Mouse (Mus musculus) embryo, embryonic 11.5 days (tissue): ENCODE measurements around the gene Sh3bp5.
"Not testable (repeated sequence)": the region's sequence is repeated elsewhere in the genome, so short reads cannot be mapped to it uniquely, and the experiment has no call there.

Experiments
- DNase-seq: peaks from one replicate; pipeline ENCODE4 v3.0.0-alpha.2; 2012; ENCODE audit warnings: low read depth, low spot score

Sh3bp5 gene

DNA sequence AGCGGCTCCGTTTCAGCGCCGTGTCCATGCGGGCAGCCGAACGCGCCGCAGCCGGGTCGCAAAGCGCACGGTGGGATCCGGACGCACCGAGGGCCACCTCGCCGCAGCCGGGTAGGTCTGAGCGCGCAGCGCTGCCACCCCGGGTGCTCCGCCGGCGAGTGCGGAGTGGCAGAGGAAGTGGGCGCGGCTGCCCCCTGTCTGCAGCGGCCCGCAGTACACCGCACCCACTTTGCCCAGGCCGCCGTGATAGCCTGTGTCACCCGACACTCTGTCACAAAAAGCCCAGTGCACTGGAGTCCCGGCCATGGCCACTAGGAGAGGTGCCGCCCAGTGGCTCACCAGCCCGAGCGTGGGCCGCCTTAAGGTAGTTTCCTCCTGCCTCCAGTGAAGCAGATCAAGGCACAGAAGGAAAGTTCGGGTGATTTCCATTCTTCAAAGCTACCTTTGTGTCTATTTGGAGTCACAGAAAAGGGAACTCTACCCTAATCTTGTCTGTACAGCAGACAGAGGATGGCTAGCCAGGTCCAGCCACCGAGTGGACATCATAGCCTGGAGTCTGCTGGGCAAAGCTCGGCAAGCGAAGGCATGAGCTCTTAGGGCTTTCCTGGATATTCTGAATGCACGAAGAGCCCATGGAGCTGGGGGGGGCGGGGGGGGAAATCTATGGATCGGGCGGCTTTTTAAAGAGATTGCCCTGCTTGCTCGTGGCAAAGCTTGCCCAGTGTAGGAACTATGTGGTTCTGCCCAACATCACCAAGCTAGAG, at the start of gene Sh3bp5:
Gene Sh3bp5, minus strand, starts transcription at position 149 of the 764 bp plus-strand sequence.
- peak; percentile 81 for DNase-seq

DNA sequence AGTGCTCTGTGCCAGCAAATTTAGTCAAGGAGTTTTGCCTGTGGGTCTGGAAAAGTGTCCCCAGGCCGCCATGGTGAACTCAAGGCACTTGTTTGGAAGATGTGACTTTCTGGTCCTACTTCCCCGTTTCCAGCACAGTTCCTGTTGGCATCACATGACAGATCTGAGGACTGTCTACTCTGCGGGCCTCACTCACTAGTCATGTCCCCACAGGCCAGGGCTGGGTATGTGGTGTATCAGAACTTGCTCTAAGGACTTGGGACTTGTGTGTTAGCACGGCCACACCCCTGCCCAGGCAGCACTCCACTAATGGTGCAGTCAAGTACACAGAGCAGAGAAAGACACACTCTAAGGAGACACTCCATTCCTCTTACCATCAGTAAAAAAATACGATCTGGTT, 46.5 kb upstream of the Sh3bp5 start:
- DNase-seq, result no peak

DNA sequence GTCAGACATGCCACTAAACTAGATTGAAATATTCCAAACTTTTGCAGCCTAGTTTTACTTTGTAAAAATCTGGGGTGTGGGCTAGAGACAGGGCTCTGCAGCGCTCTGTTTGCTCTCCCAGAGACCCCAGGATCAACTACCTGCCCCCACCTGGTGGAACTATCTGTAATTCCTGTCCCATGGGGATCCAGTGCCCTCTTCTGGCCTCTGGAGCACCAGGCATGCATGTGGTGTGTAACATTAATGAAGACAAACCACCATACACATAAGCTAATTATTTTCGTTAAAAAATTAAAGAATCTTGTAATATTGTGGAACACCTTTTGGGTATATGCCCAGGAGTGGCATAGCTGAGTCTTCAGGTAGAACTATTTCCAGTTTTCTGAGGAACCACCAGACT, 37.4 kb upstream of the Sh3bp5 start:
- DNase-seq, result no peak

DNA sequence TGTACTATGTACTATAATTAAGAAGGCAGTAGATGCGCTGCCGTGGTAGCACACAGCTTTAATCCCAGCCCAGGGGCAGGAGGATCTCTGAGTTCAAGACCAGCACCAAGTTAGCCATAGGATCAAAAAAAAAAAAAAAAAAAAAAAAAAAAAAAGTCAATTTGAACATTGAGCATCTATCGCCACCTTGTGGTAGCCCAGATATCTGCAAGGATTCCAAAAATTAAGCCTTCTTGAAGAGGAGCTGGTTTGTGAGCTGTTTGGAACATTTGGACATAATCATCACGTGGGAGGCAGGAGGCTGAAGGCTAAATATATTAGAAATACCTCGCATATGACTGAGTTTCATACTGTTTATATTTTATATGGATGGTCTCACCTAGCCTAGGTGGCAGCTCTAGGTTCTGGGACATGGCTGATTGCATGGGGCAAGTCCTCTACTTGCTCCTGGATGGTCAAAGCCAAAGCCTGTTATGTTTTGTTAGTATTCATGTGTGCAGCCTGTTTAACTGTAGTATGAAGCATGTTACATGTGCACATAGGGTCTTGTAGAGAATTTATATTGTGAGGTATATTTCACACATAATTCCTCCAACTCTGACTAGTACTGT, 36.7 kb upstream of the Sh3bp5 start:
- DNase-seq, result peak; percentile 54

DNA sequence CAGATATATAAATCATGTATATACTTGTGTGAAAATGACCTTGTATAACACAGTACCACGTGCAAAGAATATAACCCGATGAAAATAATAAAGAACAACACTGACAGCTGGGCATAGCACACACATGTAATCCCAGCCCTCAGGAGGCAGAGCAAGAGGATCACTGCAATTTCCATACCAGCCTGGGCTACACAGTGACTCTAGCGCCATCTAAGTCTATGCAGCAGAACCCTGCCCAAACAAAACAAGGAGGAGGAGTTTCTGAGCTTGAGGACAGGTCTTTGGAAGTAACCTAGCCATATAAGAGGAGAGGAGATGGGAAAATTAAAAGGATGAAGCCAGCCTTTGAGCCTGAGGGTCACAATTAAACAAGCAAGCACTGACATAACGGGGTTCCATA, 33.8 kb upstream of the Sh3bp5 start:
- no peak for DNase-seq

DNA sequence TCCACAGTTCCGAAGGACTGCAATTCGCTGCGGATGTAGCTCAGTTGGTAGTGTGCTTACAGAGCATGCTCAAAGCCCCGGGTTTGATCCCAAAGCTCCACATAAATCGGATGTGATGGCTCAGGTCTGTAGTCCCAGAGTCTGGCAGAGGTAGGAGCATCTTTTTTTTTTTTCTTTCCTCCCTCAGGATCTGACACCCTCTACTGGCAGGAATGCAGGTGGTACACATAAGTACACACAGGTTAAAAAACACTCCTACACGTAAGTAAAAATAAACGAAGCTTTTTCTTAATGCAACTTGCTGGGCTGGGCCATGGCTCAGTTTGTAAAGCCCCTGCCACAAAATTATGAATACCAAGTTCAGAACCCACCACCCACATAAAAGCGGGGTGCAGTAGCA, 28.3 kb upstream of the Sh3bp5 start:
- no peak for DNase-seq

DNA sequence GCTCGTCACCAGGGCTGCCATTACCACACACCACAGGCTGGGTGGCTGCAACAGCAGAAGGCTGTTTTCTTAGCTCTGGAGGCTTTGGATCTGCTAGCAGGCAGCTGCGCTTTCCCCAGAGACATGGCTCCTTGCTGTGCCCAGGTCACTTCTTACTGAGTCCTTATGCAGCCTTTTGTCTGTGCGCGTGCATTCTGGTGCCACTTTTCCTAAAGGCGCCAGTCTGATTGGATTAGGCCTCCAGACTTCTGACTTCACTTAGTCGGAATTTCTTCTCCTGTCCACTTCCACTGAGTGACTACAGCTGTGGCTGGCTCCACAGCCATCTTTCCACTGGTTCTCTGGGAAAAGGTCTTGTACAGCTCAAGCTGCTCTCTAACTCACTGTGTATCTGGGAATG, 27.0 kb upstream of the Sh3bp5 start:
- DNase-seq, result no peak

DNA sequence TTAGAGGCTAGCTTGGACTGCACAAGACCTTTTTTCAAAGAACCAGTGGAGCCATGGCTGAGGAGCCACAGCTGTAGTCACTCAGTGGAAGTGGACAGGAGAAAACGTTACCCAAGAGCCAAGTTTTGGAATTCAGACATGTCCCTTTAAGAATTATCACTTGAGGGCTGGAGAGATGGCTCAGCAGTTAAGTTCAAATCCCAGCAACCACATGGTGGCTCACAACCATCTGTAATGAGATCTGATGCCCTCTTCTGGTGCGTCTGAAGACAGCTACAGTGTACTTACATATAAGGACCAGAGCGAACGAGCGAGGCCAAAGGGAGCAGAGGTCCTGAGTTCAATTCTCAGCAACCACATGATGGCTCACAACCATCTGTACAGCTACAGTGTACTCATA, 26.3 kb upstream of the Sh3bp5 start:
- DNase-seq, result not testable (repeated sequence)

DNA sequence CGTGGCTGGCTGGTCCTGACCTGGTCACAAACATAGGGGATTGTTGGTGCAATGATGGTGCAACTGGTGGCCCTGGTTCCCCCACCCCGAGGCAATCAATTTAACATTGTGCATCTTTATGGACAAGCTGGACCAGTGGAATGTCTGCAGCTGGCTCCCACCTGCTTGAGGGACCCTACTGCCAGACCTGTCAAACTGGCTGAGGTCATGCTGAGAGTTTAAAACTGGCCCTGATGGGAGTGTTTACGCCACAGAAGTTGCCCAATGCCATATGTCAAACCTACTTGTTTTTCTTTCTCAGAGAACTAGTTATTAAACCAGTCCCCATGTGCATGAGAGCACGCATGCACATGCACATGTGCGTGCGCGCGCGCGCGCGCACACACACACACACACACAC, 22.1 kb upstream of the Sh3bp5 start:
- DNase-seq, result no peak

DNA sequence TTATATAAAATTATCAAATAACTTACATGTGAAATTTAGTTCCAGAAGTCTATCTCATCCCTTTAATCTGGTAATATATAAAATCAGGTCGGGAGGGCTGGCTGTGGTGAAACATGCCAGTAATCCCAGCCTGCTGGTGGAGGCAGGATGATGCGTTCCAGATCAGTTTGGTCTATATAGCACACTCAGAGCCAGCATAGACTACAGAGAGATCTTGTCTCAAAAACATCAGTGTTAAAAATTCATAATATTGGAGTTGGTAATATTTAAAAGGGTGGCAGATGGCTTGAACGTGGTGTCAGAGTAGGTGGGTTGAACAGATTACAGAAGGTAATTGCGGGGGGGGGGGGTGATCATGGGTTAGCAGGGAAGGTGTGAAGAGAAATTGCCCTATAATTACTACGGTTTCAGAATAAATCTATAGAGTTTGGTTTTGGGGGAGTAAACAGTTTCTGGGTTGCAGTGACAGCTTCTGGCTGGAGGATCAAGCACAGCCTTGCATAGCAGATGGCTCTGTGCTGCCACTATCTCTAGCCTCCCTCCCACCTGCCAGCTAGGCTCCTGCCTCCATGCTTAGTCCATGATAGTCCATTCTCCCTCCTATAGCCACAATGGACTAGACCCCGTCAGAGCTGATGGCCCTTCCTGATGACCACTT, 20.3 kb upstream of the Sh3bp5 start:
- no peak for DNase-seq

DNA sequence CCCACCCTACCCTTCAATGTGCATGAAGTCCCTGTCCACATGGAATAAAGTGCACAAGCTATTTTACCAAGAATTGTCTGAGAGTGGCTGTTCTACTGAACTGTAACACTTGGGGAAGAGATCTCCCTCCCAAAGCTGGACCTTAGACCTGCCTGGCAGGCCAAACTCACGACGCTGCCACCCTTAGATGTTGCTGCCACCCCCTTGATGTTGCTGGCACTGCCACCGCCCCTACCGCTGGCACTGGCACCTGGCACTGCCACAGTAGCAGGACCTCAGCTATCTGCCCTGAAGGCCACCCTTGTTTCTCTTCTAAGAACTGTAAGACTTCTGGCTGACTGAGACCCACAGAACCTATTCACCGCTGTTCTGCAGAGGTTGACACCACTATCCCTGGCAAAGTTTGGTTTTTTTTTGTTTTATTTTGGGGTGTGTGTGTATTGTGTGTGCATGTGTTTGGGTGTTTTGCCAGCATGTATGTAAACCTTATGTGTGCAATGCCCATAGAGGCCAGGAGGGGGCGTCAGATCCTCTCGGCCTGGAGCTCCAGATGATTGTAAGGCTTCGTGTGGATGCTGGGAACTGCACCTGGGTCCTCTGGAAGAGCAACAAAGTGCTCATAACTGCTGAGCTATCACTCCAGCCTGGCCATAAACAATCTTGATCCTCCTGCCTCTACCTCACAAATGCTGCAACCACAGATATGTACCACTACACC, 19.1 kb upstream of the Sh3bp5 start:
- no peak for DNase-seq

DNA sequence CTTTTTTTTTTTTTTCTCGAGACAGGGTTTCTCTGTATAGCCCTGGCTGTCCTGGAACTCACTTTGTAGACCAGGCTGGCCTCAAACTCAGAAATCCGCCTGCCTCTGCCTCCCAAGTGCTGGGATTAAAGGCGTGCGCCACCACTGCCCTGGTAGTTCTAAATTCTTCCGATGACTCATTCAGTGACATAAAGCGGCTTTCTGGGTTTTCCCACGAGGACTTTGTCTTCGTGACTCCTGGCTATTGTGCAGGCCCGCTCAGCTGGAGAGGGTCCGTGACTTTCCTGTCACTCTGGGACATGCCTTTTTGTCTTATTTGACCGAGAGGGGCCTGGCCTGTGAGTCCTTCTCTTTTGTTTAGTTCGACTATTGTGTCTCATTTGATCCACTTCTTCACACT, 18.1 kb upstream of the Sh3bp5 start:
- DNase-seq, result not testable (repeated sequence)

DNA sequence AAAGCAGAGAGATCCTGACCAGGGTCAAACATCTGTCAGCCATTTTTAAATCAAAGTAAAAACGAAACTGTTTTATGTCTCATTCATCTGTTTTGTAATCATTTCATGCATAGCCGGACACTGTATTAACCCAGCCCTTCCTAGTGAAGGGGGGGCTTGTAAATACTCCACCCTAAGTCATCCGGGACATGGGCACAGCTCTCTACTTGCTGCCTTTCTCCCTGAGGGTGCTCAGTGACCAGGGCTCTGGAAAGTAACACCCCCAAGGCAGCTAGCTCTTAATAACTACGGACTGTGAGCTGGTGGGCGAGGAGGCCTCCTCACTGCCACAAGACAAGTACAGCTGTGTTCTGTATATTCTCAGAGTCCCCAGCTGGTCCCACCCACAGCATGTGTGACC, 13.1 kb upstream of the Sh3bp5 start:
- no peak for DNase-seq

DNA sequence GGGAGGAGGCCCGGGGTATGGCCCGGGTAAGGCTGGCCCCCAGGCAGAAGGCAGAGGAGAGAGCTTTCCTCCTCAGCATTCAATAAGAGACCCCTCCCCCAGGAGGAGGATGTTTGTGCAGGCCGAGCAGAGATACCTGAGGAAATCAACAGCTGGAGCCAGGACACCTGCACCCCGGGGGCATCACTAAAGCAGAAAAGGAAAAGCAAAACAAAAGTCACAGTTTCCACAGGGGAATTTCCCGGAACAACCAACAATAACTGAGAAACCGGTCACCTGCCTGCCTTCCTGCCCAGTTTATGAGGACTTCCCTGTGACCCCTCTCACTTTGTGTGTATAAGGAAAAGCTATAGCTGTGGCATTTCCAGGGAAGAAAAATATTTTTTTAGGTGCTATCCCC, 7.7 kb upstream of the Sh3bp5 start:
- no peak for DNase-seq

DNA sequence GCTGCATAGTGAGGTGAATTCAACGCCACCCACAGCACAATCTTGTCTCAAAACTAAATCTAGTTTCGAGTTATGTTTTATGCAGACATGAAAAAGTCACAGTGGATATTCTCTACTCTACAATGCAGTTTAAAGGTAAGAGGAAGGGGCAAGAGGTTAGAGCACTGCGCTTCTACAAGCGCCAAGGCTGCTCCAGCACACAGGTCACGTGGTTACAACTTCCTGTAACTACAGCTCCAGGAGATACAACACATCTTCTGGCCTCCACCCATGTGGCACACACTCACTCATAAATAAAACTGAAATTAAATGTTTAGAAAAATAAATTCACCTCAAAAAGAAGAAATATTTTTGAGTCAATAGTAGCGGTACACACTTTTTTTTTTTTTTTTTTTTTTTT, 4.8 kb upstream of the Sh3bp5 start:
- no peak for DNase-seq

DNA sequence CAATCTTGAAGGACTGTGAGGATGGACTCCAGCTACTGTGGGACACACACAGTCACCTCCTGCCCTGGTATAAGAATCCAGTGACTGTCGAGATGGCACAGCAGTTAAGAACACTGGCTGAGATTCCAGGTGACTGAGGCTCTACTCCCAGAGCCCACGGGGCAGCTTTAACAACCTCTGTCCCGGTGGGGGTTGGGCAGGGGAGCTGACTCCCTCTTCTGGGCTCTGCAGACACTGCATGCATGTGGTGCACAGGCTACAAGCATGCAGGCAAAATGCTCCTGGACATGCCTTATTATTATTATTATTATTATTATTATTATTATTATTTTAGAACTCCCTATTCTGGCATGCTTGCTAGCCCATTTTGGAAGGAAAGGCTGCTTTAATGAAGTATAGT, 4.4 kb upstream of the Sh3bp5 start:
- no peak for DNase-seq

DNA sequence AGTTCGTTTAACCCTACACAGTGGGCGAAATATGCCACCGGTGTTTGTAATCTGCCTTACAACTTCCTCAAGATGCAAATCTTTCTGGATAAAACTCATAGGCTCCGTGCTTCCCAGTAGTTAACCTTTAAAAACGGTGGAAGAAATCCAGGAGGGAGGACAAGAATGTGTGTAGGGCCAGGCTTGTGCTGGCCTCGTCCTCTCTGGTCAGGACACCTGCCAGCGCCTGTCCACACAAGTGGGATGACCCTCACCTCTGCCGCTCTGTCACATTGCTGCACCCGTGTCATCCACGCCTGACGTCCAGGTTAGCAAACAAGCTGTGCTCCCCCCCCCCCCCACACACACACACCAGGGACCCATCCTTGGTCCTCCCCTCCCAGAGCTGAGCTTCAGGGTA, 3.4 kb upstream of the Sh3bp5 start:
- no peak for DNase-seq

DNA sequence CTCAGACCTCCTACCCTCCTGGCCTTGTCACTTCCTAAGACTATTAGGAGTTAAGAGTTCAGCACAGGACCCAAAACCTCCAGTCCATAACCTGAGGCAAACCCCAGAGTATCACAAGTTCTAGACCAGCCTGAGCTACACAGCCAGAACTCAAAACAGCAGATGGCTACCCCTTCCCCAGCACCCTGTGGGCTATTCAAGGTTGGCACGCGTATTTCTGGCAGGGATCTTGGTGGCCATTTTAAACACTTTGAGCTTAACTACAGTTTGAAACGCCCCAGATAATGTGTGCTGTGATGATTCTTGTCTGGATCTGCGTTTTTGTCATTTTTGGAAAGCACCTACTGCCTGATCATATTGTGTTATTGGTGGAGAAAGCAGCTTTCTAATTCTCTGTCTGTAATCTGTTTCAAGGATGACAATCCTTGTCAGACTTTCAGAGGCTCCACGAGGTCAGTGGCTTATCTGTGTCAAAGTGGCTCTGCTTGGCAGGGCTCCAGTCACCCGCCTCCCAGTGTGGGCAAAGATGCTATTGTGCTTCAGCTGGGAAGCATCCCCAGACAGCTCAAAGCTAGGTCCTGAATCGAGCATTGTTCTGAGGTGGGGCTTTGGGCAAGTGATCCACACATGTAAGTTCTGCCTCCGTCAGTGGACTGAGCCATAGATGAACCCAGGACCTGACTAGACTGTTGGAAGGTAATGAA, 2.1 kb upstream of the Sh3bp5 start:
- no peak for DNase-seq

DNA sequence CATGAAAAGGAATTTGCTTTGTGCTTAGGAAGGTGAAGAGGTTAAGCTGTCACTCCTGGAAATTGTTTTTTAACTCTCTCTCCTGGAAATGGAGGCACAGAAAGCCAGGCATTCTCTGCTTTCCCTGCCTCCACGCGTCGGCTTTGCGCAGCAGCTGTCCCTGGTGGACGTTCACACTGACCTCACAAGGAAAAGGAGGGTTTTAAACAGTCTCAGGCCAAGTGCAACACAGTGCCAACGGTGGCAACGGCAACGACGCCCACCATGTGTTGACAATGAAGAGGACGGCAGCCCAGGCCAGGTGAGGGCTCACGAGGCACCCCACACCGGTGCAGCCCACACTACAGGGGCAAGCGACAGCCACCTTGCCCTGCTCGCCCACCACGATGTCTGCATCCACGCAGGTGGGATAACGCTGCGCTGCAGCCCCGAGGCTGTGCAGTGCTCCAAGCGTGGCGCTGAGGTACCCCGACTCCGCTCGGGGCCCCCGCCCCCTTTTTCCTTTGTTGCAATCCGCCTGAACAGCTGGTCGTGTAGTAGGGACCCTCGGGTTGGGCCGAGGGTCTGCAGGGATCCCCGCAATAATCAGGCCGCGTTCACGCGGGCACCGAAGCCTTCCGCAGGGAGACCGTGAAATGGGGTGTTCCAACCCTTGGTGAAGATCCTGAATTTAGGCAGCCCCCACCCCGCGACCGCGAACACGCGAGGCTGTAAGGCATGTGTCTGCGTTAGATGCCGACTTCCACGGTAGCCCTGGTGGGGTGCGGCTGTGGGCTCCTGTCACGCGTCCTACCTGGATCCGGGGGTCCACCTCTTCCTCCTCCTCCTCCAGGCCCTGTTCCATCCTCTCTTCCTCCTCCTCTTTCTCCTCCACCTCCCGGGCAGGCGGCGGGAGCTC, 611 bp downstream of the Sh3bp5 start:
- DNase-seq, result peak; percentile 37

DNA sequence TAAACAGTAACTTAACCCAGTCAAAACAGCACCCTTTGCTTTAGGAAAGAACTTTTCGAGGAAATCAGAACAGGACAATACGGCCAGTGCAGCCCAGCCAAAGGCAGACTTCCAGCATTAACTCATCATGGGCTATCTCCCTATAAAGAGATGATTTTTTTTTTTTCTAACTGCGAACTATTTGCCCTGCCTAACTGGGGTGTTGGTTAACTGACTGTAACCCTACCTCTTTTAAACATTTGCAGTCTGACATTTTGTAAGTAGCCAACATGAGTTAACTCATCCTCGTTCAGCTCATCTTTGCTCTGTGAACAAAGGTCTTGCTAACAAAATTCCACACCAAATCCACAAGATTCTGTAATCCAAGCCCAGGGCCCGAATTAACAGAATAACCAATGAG, 1.5 kb downstream of the Sh3bp5 start:
- no peak for DNase-seq
